Mouse (Mus musculus) layer of hippocampus, postnatal 10 days (tissue): ENCODE data around the gene Phf20. TPM values are rescaled to one million over a fixed set of nuclear protein-coding genes. Genes with fewer than 3 reads are reported as not detected.

Experiments used
- microRNA-seq, 2 experiments: library from miRNA; unstranded; fragments of <30 nt; microRNA quantifications; one replicate each; pipeline ENCODE4 v1.2.0; 2021
- total RNA-seq, 2 experiments: library from RNA; stranded (reverse); gene quantifications; 2 replicates each; pipeline ENCODE4 v1.2.3; 2021

The Phf20 gene
- total RNA-seq, 2 experiments from 2014 or later: 75.4 to 86.9 TPM

Small RNAs within 50 kb of the gene (microRNA-seq; reads per million reads assigned to microRNA genes)
- gene Gm22759: 0 reads per million in 2 experiments

Other genes with a start within 250 kb of the Phf20 start
- 10 to 100 TPM; 18.1 to 23.2 TPM for gene Cep250, start 240.0 kb upstream of the Phf20 start, total RNA-seq
- gene 6430550D23Rik, start 188.5 kb upstream of the Phf20 start, total RNA-seq: 1 to 10 TPM in 1 of 2 experiments, under 1 TPM in 1; 0.80 to 1.1 TPM
- 100 to 1,000 TPM; 198 to 232 TPM for gene Ergic3, start 188.4 kb upstream of the Phf20 start, total RNA-seq
- not detected for gene Fer1l4, start 143.5 kb upstream of the Phf20 start, total RNA-seq
- 1 to 10 TPM; 3.3 to 6.7 TPM for gene Spag4, start 131.3 kb upstream of the Phf20 start, total RNA-seq
- gene Cpne1, start 84.5 kb upstream of the Phf20 start, total RNA-seq: 10 to 100 TPM; 28.8 to 32.7 TPM
- 10 to 100 TPM; 33.5 to 34.8 TPM for gene Rbm12, start 84.5 kb upstream of the Phf20 start, total RNA-seq
- 10 to 100 TPM; 21.7 to 24.7 TPM for gene Gm28036, start 69.4 kb upstream of the Phf20 start, total RNA-seq
- 100 to 1,000 TPM; 230 to 245 TPM for gene Romo1, start 52.4 kb upstream of the Phf20 start, total RNA-seq
- 10 to 100 TPM; 33.1 to 35.3 TPM for gene Nfs1, start 52.3 kb upstream of the Phf20 start, total RNA-seq
- gene Rbm39, start 16.2 kb upstream of the Phf20 start, total RNA-seq: 100 to 1,000 TPM; 290 to 339 TPM
- 1 to 10 TPM; 2.9 to 4.7 TPM for gene Cnbd2, start 115.8 kb downstream of the Phf20 start, total RNA-seq
- gene Scand1, start 116.2 kb downstream of the Phf20 start, total RNA-seq: 100 to 1,000 TPM; 116 to 132 TPM
- 100 to 1,000 TPM; 268 to 270 TPM for gene Epb41l1, start 224.4 kb downstream of the Phf20 start, total RNA-seq